Mouse (Mus musculus) bone marrow, adult 2 months (tissue): ENCODE results near the gene Nudt9.

Experiments used
- CTCF ChIP-seq: fragments of 200-500 bp; IDR thresholded peaks from 2 replicates; pipeline ENCODE4 v1.5.1; 2011; ENCODE audit warnings: low read length, control low read depth; ENCODE audit not compliant: control insufficient read depth, insufficient read depth
- POLR2A ChIP-seq: fragments of 200-500 bp; IDR thresholded peaks from 2 replicates; pipeline ENCODE4 v1.6.1; 2011; ENCODE audit warnings: low read depth, mild to moderate bottlenecking, control low read depth, low read length, borderline replicate concordance; ENCODE audit not compliant: control insufficient read depth

DNA sequence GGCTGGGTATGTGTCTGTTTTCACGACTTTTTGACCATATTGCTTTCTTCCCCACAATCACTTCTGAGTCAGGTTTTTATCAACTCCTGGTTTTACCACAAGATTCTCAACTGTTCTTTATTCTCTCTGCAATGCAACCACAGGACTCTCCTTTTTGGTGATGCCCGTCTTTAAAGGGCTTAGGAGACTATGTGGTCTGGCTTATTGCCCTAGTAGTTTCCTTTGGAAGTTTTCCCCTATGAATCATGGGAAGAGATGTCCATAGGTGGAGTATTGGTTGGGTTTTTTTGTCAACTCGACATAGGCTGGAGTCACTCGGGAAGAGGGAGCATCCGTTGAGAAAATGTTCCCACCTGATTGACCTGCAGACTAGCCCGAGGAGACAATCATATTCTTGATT lies 34.6 kb downstream of the Nudt9 start:
- TF ChIP-seq CTCF (no peak), POLR2A (no peak)
